Comparison of ENCODE assay signal across 8 mouse cellular contexts in the genomic region with DNA sequence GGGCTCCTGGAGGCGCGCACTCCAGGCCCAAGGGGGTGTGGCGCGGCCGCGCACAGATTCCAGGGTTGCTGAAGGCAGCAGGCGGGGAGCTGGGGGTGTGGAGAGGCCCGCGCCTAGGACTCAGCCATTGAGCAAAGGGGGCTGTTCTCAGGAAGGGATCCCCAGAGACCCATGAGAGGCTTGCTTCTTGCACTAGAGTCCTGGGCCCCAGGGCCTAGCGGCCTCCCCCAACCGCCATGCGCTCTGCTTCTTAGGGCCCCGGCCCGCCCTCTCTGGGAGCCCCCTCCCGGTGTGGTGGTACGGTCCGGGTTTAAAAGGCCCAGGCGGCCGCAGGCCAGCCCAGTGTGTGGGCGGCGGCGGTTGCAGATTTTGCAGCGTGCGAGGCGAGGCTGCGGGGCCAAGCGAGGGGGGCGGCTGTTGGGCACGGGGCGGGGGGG. TPM values are rescaled to one million over a fixed set of nuclear protein-coding genes. Genes with fewer than 3 reads are reported as not detected.
DNase-seq lines count a peak whose midpoint lies in the region; ATAC-seq and TF ChIP-seq lines count a peak whose summit lies in the region.

A gene (plus strand): TSS at position 342 of the 437 bp plus-strand sequence.

- peak within 1 kb of the TSS; percentile 63 for H3K4me2 ChIP-seq in forebrain, embryonic 14.5 days (ENCODE audit: low read length)

- H3K27me3 ChIP-seq in forebrain, embryonic 14.5 days (replicated peaks; ENCODE audit: control insufficient read depth, insufficient read depth, low read length), result no peaks in the 10 kb centered on the region

- WGBS in forebrain, embryonic 14.5 days, result 35% methylated on average over 30 of the region's 30 CpGs
- 14% methylated on average over 28 of the region's 30 CpGs for WGBS in large intestine, adult 2 months
- 31% methylated on average over 30 of the region's 30 CpGs for WGBS in lung, adult 2 months

- peak; percentile 80 for ATAC-seq in cerebellum, adult (ENCODE audit: insufficient number of reproducible peaks, low FRiP score, low TSS enrichment)
- ATAC-seq in forebrain, embryonic 14.5 days, result peak; percentile 96
- ATAC-seq in neutrophil, adult 5-6 weeks (ENCODE audit: extremely low read depth, insufficient number of reproducible peaks, low FRiP score, poor library complexity, severe bottlenecking), result peak; percentile 55; the same call in 1 of the 2 replicates

- intact Hi-C loops in heart, postnatal 10 days (cut with DNase I), result no loop called here

- no peak for DNase-seq in ES-E14 (ENCODE audit: low read depth, low spot score)
- DNase-seq in forebrain, embryonic 14.5 days (ENCODE audit: low spot score), result peak; percentile 78
- peak; percentile 70 to 73 for DNase-seq in heart, postnatal 10 days
- DNase-seq in large intestine, adult 2 months (ENCODE audit: low read depth, low spot score), result peak; percentile 33
- DNase-seq in lung, adult 2 months, result peak; percentile 70
- peak; percentile 8 to 28 for DNase-seq in thymus, adult 18-20 months

- no peak within 1 kb of the TSS for H3K27ac ChIP-seq in ES-E14 (ENCODE audit: insufficient read depth, low read depth, low read length, poor library complexity, severe bottlenecking)
- H3K27ac ChIP-seq in forebrain, embryonic 14.5 days (ENCODE audit: low read depth, low read length), result peak within 1 kb of the TSS; percentile 86

- H3K9ac ChIP-seq in ES-E14 (ENCODE audit: insufficient read depth, low read depth, low read length, poor library complexity, severe bottlenecking), result peak within 1 kb of the TSS; percentile 75
- H3K9ac ChIP-seq in forebrain, embryonic 14.5 days (ENCODE audit: low read length), result peak within 1 kb of the TSS; percentile 70

- TF ChIP-seq CTCF in lung, adult 2 months (IDR thresholded peaks at IDR 0.05; ENCODE audit: insufficient read depth, low read length), result no peak

- in situ Hi-C loops in ES-E14 (cut with MboI; ENCODE audit: low sequenced_read_pairs in 2 of 2, unreplicated experiment in 2 of 2), result no loop called here

- no peaks in the 10 kb centered on the region for H3K9me3 ChIP-seq in ES-E14 (ENCODE audit: control insufficient read depth, insufficient read depth, low read depth, low read length)
- no peaks in the 10 kb centered on the region for H3K9me3 ChIP-seq in forebrain, embryonic 14.5 days (replicated peaks; ENCODE audit: control insufficient read depth, low read length)

- no peaks in the 10 kb centered on the region for H3K36me3 ChIP-seq in ES-E14 (ENCODE audit: control insufficient read depth, insufficient read depth, low read length, poor library complexity, severe bottlenecking)
- peaks cover 13% of the 10 kb centered on the region for H3K36me3 ChIP-seq in forebrain, embryonic 14.5 days (ENCODE audit: control insufficient read depth, insufficient read depth, low read length)

- TF ChIP-seq POLR2A in lung, adult 2 months (IDR thresholded peaks at IDR 0.05; ENCODE audit: borderline replicate concordance, extremely low read depth, low read depth, low read length), result no peak

- peak within 1 kb of the TSS; percentile 61 to 70 for H3K4me3 ChIP-seq in ES-E14 (ENCODE audit: insufficient read depth in 1 of 2, low read depth in 1 of 2, low read length in 2 of 2, poor library complexity in 1 of 2, severe bottlenecking in 1 of 2)
- H3K4me3 ChIP-seq in forebrain, embryonic 14.5 days (ENCODE audit: low read depth, low read length), result peak within 1 kb of the TSS; percentile 51
- peak within 1 kb of the TSS; percentile 55 for H3K4me3 ChIP-seq in lung, adult 2 months (replicated peaks; ENCODE audit: extremely low read depth, low read depth, low read length)

- no peaks in the 10 kb centered on the region for H3K4me1 ChIP-seq in ES-E14 (ENCODE audit: control insufficient read depth in 2 of 2, insufficient read depth in 2 of 2, low read length in 2 of 2, poor library complexity in 1 of 2)
- no peaks in the 10 kb centered on the region for H3K4me1 ChIP-seq in forebrain, embryonic 14.5 days (ENCODE audit: control insufficient read depth, insufficient read depth, low read length)
- H3K4me1 ChIP-seq in lung, adult 2 months (ENCODE audit: control insufficient read depth, insufficient read depth, low read length), result no peaks in the 10 kb centered on the region

TF ChIP-seq in ES-E14, 5 proteins besides CTCF, POLR2A, EP300 and RAD21:
- TF ChIP-seq ZC3H11A (IDR thresholded peaks at IDR 0.05; ENCODE audit: borderline replicate concordance, low read depth, low read length), result no peak
- TF ChIP-seq MAFK (IDR thresholded peaks at IDR 0.05; ENCODE audit: insufficient read depth, low read depth, low read length), result no peak
- TF ChIP-seq CHD2 (IDR thresholded peaks at IDR 0.05; ENCODE audit: low read depth, low read length), result no peak
- TF ChIP-seq ZNF384 (IDR thresholded peaks at IDR 0.05; ENCODE audit: low read depth, low read length), result no peak
- TF ChIP-seq HCFC1 (IDR thresholded peaks at IDR 0.05; ENCODE audit: borderline replicate concordance, insufficient read depth, low read length), result no peak

RNA-seq across cellular contexts. Expression of the gene that starts here (rescaled TPM):
- total RNA-seq in ES-E14 (2012; rRNA removed), result 17.8 and 30.5 TPM in 2 replicates
- polyA plus RNA-seq in forebrain, embryonic 14.5 days (2014; fragmentation: Nextera tagmentation; extraction: Ambion mirVana), result 36.4 and 47.5 TPM in 2 replicates
- total RNA-seq in heart, postnatal 10 days (2021), result 1 to 10 TPM; 1.8 to 2.3 TPM
- polyA plus RNA-seq in large intestine, adult 2 months (2012; rRNA removed), result 3.0 and 5.0 TPM in 2 replicates
- 12.9 and 14.5 TPM in 2 replicates for polyA plus RNA-seq in lung, adult 2 months (2012; rRNA removed)
- 2.9 and 3.4 TPM in 2 replicates for total RNA-seq in neutrophil, adult 5-6 weeks (2017)
